Mouse (Mus musculus) lung, postnatal 36 days (tissue): Measurements from ENCODE around the gene Dnah14.

ENCODE experiments used
- DNase-seq: peaks from one replicate; pipeline ENCODE4 v3.0.0; 2022; ENCODE audit warnings: mixed read lengths

Gene Dnah14

GRCm38 (mm10) chr1:181611118-181611517 is 34.8 kb downstream of the Dnah14 start:
- no peak for DNase-seq

DNA sequence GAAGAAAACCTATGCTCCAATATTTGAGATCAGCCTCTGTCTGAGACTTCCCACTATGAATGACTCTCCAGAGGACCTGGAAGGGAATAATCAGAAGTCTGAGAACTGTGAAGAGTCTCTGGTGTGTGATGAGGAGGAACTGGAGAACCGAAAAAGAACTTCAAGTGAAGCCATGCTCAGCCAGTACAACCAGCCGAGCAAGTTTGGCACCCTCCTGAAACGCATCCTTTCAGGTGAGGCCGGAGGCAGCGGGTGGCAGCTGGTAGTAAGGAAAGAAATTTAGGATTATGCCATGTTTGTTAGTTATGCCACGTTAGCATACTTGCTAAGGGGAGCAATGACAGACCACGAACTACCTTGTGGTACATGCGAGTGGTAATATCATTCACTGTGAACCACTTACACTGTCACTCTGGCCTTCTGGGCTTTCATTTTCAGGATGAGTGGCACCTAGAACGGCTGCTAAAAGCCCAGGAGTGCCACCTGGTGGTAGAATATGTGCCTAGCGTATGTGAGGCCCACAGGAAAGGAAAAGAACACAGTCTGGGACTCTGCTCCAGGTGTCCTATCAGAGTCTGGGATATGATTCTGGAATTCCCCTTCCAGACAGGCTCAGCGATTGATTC is 39.6 kb downstream of the Dnah14 start:
- peak; percentile 91 for DNase-seq

DNA sequence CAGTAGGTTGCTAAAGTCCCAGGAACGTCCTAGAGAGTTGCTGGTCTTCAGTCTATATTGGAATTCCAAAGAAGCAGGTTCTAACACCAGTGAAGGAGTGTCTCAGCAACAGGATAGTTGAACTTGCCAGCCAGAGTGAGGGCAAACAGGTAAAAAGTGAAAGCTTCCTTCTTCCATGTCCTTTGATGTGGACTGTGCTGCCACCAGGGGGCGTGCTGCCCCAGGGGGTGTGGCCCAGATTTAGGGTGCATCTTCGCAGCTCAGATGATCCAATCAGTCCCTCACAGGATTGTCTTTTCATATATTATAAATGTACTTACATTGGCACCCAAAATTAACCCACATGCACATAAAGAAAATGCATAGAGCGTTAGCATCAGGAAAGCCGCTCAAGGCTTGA is 41.0 kb downstream of the Dnah14 start:
- DNase-seq: peak; percentile 6

- no peak for DNase-seq
These were observed 46.9 kb downstream of the Dnah14 start for GRCm38 (mm10) chr1:181623149-181623680.

GRCm38 (mm10) chr1:181624876-181625275 is 48.5 kb downstream of the Dnah14 start:
- no peak for DNase-seq

DNA sequence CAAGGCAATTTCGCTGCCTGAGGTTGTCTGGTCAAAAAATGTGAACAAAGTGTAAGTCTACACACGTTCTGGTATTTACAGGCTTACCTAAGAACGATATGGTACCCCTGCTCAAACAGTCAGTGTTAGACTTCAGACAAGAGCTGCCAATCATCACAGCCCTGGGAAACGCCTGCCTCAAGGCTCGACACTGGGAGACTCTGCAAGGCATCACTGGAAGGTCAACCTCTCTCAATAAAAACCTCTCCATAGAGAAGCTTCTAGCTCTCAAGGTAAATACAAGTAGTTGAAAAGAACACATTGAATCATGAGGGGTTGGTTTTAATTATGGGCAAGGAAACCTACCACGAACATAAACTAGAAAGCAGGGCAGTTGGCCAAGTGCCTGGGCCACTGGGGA is 51.9 kb downstream of the Dnah14 start:
- DNase-seq: no peak

DNA sequence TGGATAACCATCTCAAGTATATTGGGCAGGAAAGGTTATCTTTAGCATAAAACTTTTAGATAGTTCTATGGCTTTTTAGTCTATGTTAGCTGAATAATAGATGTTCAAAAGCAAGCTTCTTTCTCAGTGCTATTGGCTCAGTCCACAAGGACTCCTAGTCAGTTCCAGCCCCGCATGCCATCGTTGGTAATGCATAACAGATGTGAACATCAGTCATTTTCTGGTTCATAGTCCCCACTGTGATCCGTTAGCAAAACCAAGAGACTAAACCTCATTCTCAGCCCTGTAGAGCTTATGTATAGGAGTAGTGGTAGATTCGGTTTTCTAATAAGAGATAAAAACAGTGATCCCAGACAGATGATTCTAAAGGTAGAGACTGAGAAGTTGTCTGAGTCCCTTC is 55.0 kb downstream of the Dnah14 start:
- no peak for DNase-seq

- DNase-seq: no peak
These were observed 61.8 kb downstream of the Dnah14 start for GRCm38 (mm10) chr1:181637997-181638713.

- no peak for DNase-seq
These were observed 64.0 kb downstream of the Dnah14 start for GRCm38 (mm10) chr1:181640383-181640782.

- no peak for DNase-seq
These were observed 71.1 kb downstream of the Dnah14 start for GRCm38 (mm10) chr1:181647467-181647866.

- DNase-seq: no peak
These were observed 77.1 kb downstream of the Dnah14 start for GRCm38 (mm10) chr1:181653481-181653880.

DNA sequence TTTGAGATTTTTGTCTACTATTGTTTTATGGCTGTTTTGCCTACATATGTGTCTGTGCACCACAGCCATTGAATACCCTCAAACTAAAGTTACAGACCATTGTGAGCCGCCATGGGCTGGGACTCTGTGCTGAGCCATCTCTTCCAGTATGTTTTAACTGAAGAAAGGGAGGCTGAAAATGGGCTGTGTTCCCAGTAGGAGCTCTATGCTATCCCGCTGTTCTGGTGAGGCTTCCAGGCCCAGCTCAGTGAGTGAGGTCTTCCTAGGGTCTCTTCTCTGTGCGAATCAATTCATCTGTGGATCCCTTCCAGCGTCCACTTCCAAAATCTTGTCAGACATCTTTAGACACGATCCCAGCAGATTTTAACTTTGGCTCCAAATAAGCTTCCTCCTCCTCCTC is 80.1 kb downstream of the Dnah14 start:
- no peak for DNase-seq

GRCm38 (mm10) chr1:181666801-181667200 is 90.4 kb downstream of the Dnah14 start:
- DNase-seq: no peak

DNA sequence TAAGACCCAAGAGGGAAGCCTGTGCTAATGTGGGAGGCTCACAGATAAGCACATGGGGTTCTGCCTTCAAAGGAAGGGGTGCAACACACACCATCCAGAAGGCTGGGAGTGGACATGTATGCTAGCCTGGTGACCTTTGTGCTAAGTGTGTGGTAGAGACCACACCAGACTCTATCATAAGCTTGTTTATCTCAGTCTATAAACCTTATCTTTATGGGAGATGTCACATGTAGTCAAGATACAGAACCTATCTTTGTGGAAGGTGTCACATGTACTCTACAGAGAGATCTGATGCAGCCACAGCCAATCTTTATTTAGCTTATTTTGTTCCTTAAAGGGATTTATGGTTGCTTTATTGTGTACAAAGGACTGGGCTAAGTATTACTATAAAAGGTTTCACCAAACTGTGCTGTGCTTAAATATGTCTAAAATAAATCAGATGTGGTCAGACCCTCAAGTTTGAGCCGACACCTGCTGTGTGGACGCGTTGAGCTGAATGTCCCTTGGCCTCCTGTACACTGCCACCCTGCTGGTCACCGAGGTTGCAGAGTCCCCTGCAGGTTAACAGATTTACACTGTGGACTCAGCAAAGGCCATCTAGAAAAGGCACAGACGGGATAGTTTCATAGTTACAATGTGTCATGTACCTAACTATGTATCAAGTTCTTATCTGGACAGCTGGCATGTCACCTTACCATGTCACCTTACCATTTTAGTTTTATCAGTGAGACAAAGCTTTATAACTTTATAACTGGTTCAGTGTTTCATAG is 118.6 kb downstream of the Dnah14 start:
- DNase-seq: no peak

DNA sequence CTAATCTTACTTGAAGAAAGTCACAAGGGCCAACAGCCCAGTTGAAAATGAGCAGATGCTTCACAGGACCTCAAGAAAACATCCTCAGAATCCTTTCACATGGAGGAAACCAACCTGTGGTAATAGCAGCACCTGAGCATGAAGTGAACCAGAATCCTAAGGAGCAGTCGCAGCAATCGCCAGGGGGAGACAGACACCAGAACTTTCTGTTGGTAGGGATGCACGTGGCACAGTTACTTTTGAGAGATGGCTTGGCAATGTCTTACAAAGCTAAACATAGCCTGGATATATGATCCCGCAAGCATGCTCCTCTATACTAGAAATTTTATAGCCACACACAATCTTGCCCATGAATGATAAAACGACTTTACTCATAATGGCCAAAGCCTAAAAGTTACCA is 152.3 kb downstream of the Dnah14 start:
- peak; percentile 49 for DNase-seq

DNA sequence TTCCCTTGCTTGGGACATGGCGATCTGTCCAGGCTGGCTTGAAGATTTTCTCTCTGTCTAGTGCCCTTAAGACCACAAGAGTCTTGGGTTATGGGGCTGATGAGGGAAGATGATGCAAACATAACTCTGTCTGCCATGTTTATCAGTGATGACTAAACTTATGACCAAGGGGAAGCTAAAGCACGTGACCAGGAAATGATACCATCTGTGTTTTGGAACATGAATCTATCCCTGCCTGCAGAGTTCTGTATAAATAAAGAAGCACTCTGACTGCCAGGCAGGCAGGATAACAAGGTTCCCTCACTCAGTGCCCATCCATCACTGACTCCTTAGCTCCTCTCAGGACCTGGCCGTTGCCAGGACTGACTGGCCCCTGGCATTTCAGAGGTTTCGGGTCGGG is 157.2 kb downstream of the Dnah14 start:
- peak; percentile 36 for DNase-seq

GRCm38 (mm10) chr1:181740259-181740658 is 163.9 kb downstream of the Dnah14 start:
- no peak for DNase-seq

DNA sequence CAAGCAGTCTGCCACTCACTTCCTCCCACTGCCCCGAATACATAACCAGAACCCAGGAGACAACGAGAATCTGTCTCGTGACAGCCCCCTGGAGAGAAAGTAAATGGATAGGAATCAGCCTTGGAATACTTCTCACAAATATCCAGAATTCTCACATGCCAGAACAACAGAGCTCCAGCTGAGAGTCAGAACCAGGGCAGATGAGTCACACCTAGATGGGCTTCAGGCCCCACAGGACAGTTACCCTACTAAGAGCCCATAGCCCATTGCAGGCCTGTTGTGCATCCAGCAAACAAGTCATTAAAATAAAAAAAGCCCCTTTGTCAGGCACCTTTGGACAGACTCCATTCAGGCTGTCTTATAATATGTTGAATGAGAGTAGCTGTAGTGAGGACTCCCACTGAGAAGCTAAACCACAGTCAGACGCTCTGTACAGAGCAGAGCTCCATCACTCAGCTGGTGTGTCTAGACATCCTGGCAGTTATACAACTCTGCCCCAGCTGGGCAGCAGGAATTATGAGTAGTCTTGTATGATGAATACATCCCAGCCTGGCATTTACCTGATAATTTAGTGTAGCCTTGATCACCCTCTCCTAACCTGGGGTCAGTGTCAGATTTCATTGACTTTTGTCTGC is 166.0 kb downstream of the Dnah14 start:
- DNase-seq: no peak

DNA sequence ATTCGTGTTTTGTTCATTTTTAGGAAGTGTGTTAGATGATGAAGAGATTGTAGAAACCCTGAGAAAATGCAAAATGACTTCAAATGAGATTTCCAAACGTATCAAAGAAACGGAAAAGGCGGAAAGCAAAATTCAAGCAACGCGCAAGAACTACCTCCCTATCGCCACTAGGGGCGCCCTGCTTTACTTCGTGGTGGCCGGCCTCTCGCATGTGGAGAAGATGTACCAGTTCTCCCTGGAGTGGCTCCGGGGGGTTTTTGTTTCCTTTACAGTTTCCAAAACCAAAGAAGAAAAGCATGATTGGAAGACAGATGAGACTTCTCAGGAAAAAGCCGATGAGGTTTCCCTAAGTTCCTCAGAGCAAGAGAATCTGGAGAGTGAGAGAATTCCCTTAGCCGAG is 193.0 kb downstream of the Dnah14 start:
- DNase-seq: no peak

DNA sequence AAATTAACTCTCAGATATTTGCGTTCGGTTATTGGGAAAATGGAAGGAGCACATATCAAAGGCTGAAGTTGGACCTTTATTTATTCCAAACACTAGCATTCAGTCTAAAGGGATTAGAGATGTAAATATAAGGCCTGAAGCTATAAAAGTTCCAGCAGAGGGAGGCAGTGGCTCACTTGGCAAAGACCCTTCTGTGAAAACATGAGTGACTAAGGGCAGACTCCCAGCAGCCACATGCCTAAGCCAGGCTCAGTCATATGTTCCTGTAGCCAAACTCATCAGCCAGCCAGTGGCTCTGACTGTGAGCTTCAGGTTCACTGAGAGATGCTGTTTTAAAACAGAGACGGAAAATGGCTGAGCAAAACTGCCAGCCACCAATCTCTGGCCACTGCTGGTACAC is 195.5 kb downstream of the Dnah14 start:
- no peak for DNase-seq

DNA sequence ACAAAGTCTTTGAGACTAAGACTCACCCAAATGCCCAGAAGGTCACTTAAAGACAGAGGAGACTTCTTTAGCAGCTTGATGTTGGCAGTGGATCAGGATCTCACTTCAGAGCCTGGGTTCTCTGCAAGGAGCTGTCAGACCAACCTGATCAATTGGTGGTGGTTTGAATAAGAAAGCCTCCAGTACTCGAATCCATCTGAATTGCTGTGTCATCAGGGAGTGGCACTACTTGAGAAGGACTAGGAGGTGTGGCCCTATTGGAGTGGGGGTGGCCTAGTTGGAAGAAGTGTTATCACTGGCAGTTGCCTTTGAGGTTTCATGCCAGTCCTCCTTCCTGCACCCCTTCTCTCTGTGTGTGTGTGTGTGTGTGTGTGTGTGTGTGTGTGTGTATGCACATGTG is 200.2 kb downstream of the Dnah14 start:
- no peak for DNase-seq

- peak; percentile 6 for DNase-seq
These were observed 206.2 kb downstream of the Dnah14 start for GRCm38 (mm10) chr1:181782600-181782999.

GRCm38 (mm10) chr1:181789952-181790351 is 213.6 kb downstream of the Dnah14 start:
- DNase-seq: no peak
